Comparison of ENCODE assay signal across 13 mouse cellular contexts in genomic region chr1:139236794-139237193, GRCm38 (mm10).
"Had no signal": no experiment of that assay in that cellular context is flagged by ENCODE, and none has a peak within 500 bp of the region (broad histone marks: within the 10 kb centered on the region; RNA-seq: fewer than 3 reads in every experiment).

No protein-coding gene starts in this region.

- H3K4me2 ChIP-seq: limb, embryonic 12.5 days; liver, embryonic 13.5 days; neural tube, embryonic 13.5 days had no signal

- ATAC-seq: liver, postnatal 0 days had no signal

- H3K4me1 ChIP-seq: limb, embryonic 12.5 days; liver, embryonic 13.5 days had no signal

- H3K27me3 ChIP-seq: limb, embryonic 12.5 days; liver, embryonic 13.5 days; neural tube, embryonic 13.5 days had no signal

- H3K27ac ChIP-seq: layer of hippocampus, adult 2 months; limb, embryonic 12.5 days; liver, embryonic 13.5 days; neural tube, embryonic 13.5 days had no signal

- H3K36me3 ChIP-seq: limb, embryonic 12.5 days; liver, embryonic 13.5 days; neural tube, embryonic 13.5 days had no signal

- DNase-seq: kidney, adult 18-20 months; kidney, postnatal 10 days; kidney, postnatal 4 days; liver; liver, embryonic 13.5 days; liver, postnatal 0 days; lung, postnatal 36 days; right cerebral cortex, adult 18-20 months; right cerebral cortex, postnatal 25 days; thymus, postnatal 36 days had no signal

- H3K9ac ChIP-seq: limb, embryonic 12.5 days; liver, embryonic 13.5 days; liver, postnatal 0 days; neural tube, embryonic 13.5 days had no signal

- H3K4me3 ChIP-seq: layer of hippocampus, adult 2 months; limb, embryonic 12.5 days; liver, embryonic 13.5 days; neural tube, embryonic 13.5 days had no signal

- H3K9me3 ChIP-seq: limb, embryonic 12.5 days; liver, embryonic 13.5 days; neural tube, embryonic 13.5 days had no signal
